Mouse (Mus musculus): ENCODE results near the gene Kcnk4. TPM values are rescaled to one million over a fixed set of nuclear protein-coding genes. Genes with fewer than 3 reads are reported as not detected.
A peak's percentile ranks its signal among the peaks of the same experiment; 100 is the strongest.

Gene Kcnk4
- polyA plus RNA-seq, 1 experiment from 2014 or later, result 0.13 TPM

DNA sequence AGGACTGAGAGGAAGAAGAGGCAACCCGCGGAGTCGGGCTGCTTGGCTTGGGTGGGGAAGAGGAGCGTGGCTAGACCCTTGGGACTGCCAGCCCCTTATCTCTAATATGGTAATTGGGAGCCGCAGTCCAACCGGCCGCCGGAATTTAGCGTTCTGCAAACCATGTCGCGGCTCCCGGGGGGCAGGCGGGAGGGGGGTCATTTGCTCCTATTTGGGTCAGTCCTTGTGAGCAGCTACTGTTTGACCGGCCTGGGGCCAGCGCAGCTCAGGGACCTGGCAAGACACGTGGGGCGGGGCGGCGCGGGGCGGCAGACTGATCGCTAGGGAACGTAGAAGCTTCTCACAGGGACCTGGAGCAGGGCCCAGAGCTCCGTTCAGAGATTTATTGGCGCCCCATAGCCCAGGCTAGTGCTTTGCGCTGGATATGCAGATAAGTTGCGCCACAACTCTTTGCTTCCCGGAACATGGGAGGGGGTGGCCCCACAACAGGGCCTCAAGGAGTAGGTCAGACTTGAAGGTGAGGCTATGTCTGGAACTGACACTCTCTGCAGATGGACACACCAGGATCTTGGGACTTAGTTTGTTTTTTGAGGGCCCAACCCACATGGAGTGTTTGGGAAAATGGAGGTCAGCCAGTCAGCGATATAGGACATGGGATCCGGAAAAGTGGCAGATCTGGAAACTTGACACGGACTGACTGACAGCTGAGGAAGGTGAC is 17.8 kb upstream of the Kcnk4 start:
- 4% methylated on average over 31 of the region's 31 CpGs for WGBS
- peak overlapping the region; percentile 63 for H3K4me3 ChIP-seq (ENCODE audit: low read depth, low read length)
- H3K4me1 ChIP-seq (ENCODE audit: control insufficient read depth, insufficient read depth, low read length), result peaks cover 10% of the 10 kb centered on the region
- peak overlapping the region; percentile 81 for H3K4me2 ChIP-seq (ENCODE audit: low read depth)
- H3K36me3 ChIP-seq (ENCODE audit: control insufficient read depth, insufficient read depth, low read length), result no peaks in the 10 kb centered on the region
- H3K9ac ChIP-seq (ENCODE audit: low read length), result peak overlapping the region; percentile 86
- H3K27ac ChIP-seq (ENCODE audit: low read depth, low read length), result peak overlapping the region; percentile 97
- H3K27me3 ChIP-seq (ENCODE audit: control insufficient read depth, insufficient read depth, low read length), result no peaks in the 10 kb centered on the region
- DNase-seq (ENCODE audit: low spot score) (peak; percentile 56), ATAC-seq (ENCODE audit: insufficient read depth, low FRiP score, low TSS enrichment) (peak; percentile 43)
- no peaks in the 10 kb centered on the region for H3K9me3 ChIP-seq (ENCODE audit: control insufficient read depth, low read length)

DNA sequence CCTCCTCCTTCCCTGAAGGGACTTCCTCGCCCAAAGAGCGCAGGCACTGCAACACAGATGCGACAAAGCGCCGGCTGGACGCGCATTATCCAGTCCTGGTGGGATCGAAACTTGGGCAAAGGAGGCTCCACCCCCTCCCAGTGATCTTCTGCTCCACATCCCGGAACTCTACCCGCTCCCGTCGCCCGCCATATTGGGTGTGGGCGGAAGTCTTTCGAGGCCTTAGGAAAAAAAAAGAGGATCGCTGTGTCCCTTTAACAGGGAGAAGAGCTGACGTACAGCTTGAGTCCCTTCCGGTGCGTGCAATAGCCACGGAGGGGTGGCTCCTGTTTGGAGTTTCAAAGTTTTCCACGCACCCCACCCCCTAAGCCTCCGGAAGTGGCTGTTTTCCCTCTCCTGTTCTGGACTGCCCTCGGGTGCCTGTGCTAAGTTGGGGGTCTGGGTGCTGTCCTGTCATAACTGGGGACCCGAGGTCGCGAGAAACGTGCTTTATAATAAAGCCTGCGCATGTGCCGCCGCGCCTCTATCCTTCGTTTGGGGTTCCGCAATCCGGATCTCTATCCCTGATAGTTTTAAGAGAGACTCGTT is 17.2 kb upstream of the Kcnk4 start:
- DNase-seq (ENCODE audit: low spot score) (peak; percentile 94), ATAC-seq (ENCODE audit: insufficient read depth, low FRiP score, low TSS enrichment) (peak; percentile 74)
- Histone ChIP-seq H3K9ac (ENCODE audit: low read length) (peak overlapping the region; percentile 86), H3K4me3 (ENCODE audit: low read depth, low read length) (peak overlapping the region; percentile 63), H3K36me3 (ENCODE audit: control insufficient read depth, insufficient read depth, low read length) (no peaks in the 10 kb centered on the region), H3K27me3 (ENCODE audit: control insufficient read depth, insufficient read depth, low read length) (no peaks in the 10 kb centered on the region), H3K9me3 (ENCODE audit: control insufficient read depth, low read length) (no peaks in the 10 kb centered on the region), H3K4me2 (ENCODE audit: low read depth) (peak overlapping the region; percentile 81), H3K27ac (ENCODE audit: low read depth, low read length) (peak overlapping the region; percentile 97), H3K4me1 (ENCODE audit: control insufficient read depth, insufficient read depth, low read length) (peaks cover 10% of the 10 kb centered on the region)
- under 1% methylated on average over 35 of the region's 35 CpGs for WGBS

DNA sequence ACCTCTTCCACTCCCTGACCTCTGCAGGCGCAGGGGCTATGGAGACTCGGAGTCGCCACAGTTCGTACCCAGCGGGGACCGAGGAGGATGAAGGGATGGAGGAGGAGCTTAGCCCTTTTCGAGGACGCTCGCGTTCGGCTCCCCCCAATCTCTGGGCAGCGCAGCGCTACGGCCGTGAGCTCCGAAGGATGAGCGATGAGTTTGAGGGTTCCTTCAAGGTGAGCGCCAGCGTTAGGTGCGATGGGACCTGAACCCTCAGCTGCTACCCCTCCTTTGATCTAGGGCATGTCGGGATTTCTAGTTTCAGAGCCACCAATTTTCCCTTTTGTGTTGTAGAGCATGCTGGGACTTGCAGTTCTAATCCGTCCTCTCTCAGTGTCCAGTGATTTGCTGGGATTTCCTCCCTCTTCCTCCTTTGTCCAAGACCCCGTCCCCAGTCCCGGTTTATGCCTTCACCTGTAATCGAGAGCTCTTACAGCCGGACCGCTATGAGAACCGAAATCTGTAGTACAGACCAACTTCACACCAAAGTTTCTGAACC is 16.4 kb upstream of the Kcnk4 start:
- Histone ChIP-seq H3K4me2 (ENCODE audit: low read depth) (peak overlapping the region; percentile 81), H3K27me3 (ENCODE audit: control insufficient read depth, insufficient read depth, low read length) (no peaks in the 10 kb centered on the region), H3K27ac (ENCODE audit: low read depth, low read length) (peak overlapping the region; percentile 97), H3K9me3 (ENCODE audit: control insufficient read depth, low read length) (no peaks in the 10 kb centered on the region), H3K4me1 (ENCODE audit: control insufficient read depth, insufficient read depth, low read length) (peaks cover 10% of the 10 kb centered on the region), H3K36me3 (ENCODE audit: control insufficient read depth, insufficient read depth, low read length) (no peaks in the 10 kb centered on the region), H3K4me3 (ENCODE audit: low read depth, low read length) (peak overlapping the region; percentile 63), H3K9ac (ENCODE audit: low read length) (peak overlapping the region; percentile 86)
- DNase-seq (ENCODE audit: low spot score) (peak; percentile 72), ATAC-seq (ENCODE audit: insufficient read depth, low FRiP score, low TSS enrichment) (peak; percentile 61)
- WGBS, result 0% methylated on average over 28 of the region's 28 CpGs

- peak overlapping the region; percentile 86 for H3K9ac ChIP-seq (ENCODE audit: low read length)
- DNase-seq (ENCODE audit: low spot score) (no peak), ATAC-seq (ENCODE audit: insufficient read depth, low FRiP score, low TSS enrichment) (no peak)
- H3K36me3 ChIP-seq (ENCODE audit: control insufficient read depth, insufficient read depth, low read length), result no peaks in the 10 kb centered on the region
- H3K4me2 ChIP-seq (ENCODE audit: low read depth), result peak overlapping the region; percentile 81
- 54% methylated on average over 5 of the region's 5 CpGs for WGBS
- H3K9me3 ChIP-seq (ENCODE audit: control insufficient read depth, low read length), result no peaks in the 10 kb centered on the region
- peak overlapping the region; percentile 63 for H3K4me3 ChIP-seq (ENCODE audit: low read depth, low read length)
- H3K4me1 ChIP-seq (ENCODE audit: control insufficient read depth, insufficient read depth, low read length), result peaks cover 10% of the 10 kb centered on the region
- peak overlapping the region; percentile 97; the same call in 1 of the 2 replicates for H3K27ac ChIP-seq (ENCODE audit: low read depth, low read length)
- no peaks in the 10 kb centered on the region for H3K27me3 ChIP-seq (ENCODE audit: control insufficient read depth, insufficient read depth, low read length)
Measured at GRCm38 (mm10) chr19:6949951-6950350, 15.6 kb upstream of the Kcnk4 start.

DNA sequence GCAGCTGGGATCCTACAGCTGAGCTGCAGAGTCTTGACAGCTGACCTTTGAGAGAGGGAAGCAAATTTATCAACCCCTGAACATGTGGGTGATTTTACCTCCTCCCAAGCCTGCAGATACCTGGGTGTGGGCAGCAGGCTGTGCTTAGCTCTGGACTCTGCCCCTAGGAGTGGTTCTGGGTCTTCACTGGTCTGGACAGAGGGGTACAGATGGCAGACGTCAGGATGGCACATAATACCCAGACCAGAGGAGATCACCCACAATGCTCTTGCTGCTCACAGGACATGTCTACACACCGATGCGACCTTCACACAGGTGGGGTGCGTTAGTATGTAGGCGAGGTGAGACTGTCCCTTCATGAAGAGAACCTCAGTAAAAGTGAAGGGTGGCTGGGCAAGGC is 15.2 kb upstream of the Kcnk4 start:
- Histone ChIP-seq H3K4me1 (ENCODE audit: control insufficient read depth, insufficient read depth, low read length) (peaks cover 10% of the 10 kb centered on the region), H3K27ac (ENCODE audit: low read depth, low read length) (no peak overlapping the region), H3K4me3 (ENCODE audit: low read depth, low read length) (no peak overlapping the region), H3K4me2 (ENCODE audit: low read depth) (no peak overlapping the region), H3K27me3 (ENCODE audit: control insufficient read depth, insufficient read depth, low read length) (no peaks in the 10 kb centered on the region), H3K9ac (ENCODE audit: low read length) (no peak overlapping the region), H3K36me3 (ENCODE audit: control insufficient read depth, insufficient read depth, low read length) (no peaks in the 10 kb centered on the region), H3K9me3 (ENCODE audit: control insufficient read depth, low read length) (no peaks in the 10 kb centered on the region)
- WGBS, result 88% methylated on average over 5 of the region's 5 CpGs
- ATAC-seq (ENCODE audit: insufficient read depth, low FRiP score, low TSS enrichment) (no peak), DNase-seq (ENCODE audit: low spot score) (no peak)

DNA sequence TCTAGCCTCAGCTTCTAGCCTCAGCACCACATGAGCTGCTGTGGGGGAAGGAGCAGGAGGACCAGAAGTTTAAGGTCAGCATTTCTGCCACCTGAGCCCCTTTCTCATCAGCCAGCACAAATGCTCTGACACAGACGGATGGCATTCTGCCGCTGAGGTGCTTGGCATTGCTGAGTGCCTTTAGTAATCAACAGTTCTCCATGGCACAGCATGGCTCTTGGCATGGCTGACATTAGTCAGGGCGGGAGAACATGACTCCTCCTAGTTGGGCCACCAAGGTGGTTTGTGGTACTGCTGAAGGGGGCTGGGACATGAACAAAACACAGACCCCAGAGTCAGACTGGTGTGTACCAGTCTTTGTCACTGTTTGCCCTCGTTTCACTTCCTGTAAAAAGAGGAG is 13.9 kb upstream of the Kcnk4 start:
- ATAC-seq (ENCODE audit: insufficient read depth, low FRiP score, low TSS enrichment), result no peak
- no peak overlapping the region for H3K4me3 ChIP-seq (ENCODE audit: low read depth, low read length)
- H3K4me1 ChIP-seq (ENCODE audit: control insufficient read depth, insufficient read depth, low read length), result peaks cover 10% of the 10 kb centered on the region
- H3K27me3 ChIP-seq (ENCODE audit: control insufficient read depth, insufficient read depth, low read length), result no peaks in the 10 kb centered on the region
- WGBS, result 78% methylated on average over 4 of the region's 4 CpGs
- DNase-seq (ENCODE audit: low spot score), result no peak
- H3K27ac ChIP-seq (ENCODE audit: low read depth, low read length), result no peak overlapping the region
- H3K9ac ChIP-seq (ENCODE audit: low read length), result no peak overlapping the region
- H3K36me3 ChIP-seq (ENCODE audit: control insufficient read depth, insufficient read depth, low read length), result no peaks in the 10 kb centered on the region
- no peaks in the 10 kb centered on the region for H3K9me3 ChIP-seq (ENCODE audit: control insufficient read depth, low read length)
- no peak overlapping the region for H3K4me2 ChIP-seq (ENCODE audit: low read depth)

GRCm38 (mm10) chr19:6947742-6948141 is 13.4 kb upstream of the Kcnk4 start:
- H3K9ac ChIP-seq (ENCODE audit: low read length), result no peak overlapping the region
- H3K27me3 ChIP-seq (ENCODE audit: control insufficient read depth, insufficient read depth, low read length), result no peaks in the 10 kb centered on the region
- no peak overlapping the region for H3K4me3 ChIP-seq (ENCODE audit: low read depth, low read length)
- DNase-seq (ENCODE audit: low spot score) (no peak), ATAC-seq (ENCODE audit: insufficient read depth, low FRiP score, low TSS enrichment) (no peak)
- no peak overlapping the region for H3K27ac ChIP-seq (ENCODE audit: low read depth, low read length)
- H3K4me2 ChIP-seq (ENCODE audit: low read depth), result no peak overlapping the region
- peaks cover 11% of the 10 kb centered on the region for H3K4me1 ChIP-seq (ENCODE audit: control insufficient read depth, insufficient read depth, low read length)
- H3K9me3 ChIP-seq (ENCODE audit: control insufficient read depth, low read length), result no peaks in the 10 kb centered on the region
- no peaks in the 10 kb centered on the region for H3K36me3 ChIP-seq (ENCODE audit: control insufficient read depth, insufficient read depth, low read length)
- 64% methylated on average over 4 of the region's 4 CpGs for WGBS

- Histone ChIP-seq H3K4me1 (ENCODE audit: control insufficient read depth, insufficient read depth, low read length) (peaks cover 15% of the 10 kb centered on the region), H3K36me3 (ENCODE audit: control insufficient read depth, insufficient read depth, low read length) (no peaks in the 10 kb centered on the region), H3K27ac (ENCODE audit: low read depth, low read length) (no peak overlapping the region), H3K27me3 (ENCODE audit: control insufficient read depth, insufficient read depth, low read length) (no peaks in the 10 kb centered on the region), H3K9ac (ENCODE audit: low read length) (no peak overlapping the region), H3K4me2 (ENCODE audit: low read depth) (no peak overlapping the region), H3K9me3 (ENCODE audit: control insufficient read depth, low read length) (no peaks in the 10 kb centered on the region), H3K4me3 (ENCODE audit: low read depth, low read length) (no peak overlapping the region)
- no peak for ATAC-seq (ENCODE audit: insufficient read depth, low FRiP score, low TSS enrichment)
- whole genome bisulfite sequencing, result 93% methylated on average over 6 of the region's 6 CpGs
- DNase-seq (ENCODE audit: low spot score), result no peak
Measured at GRCm38 (mm10) chr19:6943709-6944108, 9.4 kb upstream of the Kcnk4 start.

All from neural tube, embryonic 11.5 days (tissue).